Mouse (Mus musculus) adrenal gland, adult 2 months (tissue): ENCODE data around the gene Tmem203. TPM values are rescaled to one million over a fixed set of nuclear protein-coding genes. Genes with fewer than 3 reads are reported as not detected.

ENCODE experiments used
- DNase-seq: peaks from one replicate; pipeline ENCODE4 v3.0.0; 2021
- long read RNA-seq: library from polyadenylated mRNA; stranded (forward); transcript quantifications from one replicate; pipeline ENCODE4 v2.0.0, GENCODE M21; 2021
- polyA plus RNA-seq: library from polyadenylated mRNA; depleted of rRNA; stranded (reverse); fragments of >200 nt; gene quantifications from 2 replicates; pipeline ENCODE4 v1.2.3, GENCODE M21; 2012; rRNA removed
- total RNA-seq, 2 experiments: library from RNA; stranded (reverse); gene quantifications; 2 replicates each; pipeline ENCODE4 v1.2.3; 2021

Gene Tmem203
- total RNA-seq (10 to 100 TPM; 23.9 to 32.0 TPM), polyA plus RNA-seq (114 and 116 TPM in 2 replicates)
- long read RNA-seq, transcript Tmem203-201 (1 exons, 854 nt): major isoform, 30 of 30 reads
- long read RNA-seq, partial matches to known transcripts: 0 of 30 reads
- long read RNA-seq, other reads (novel, unspliced or antisense): 0 of 30 reads

GRCm38 (mm10) chr2:25255284-25255779 lies at the start of gene Tmem203:
Gene Tmem203, plus strand, starts transcription at chr2:25255439.
- peak; percentile 92 for DNase-seq

GRCm38 (mm10) chr2:25207593-25207992 lies 47.6 kb upstream of the Tmem203 start:
- DNase-seq: no peak

GRCm38 (mm10) chr2:25210686-25211085 lies 44.6 kb upstream of the Tmem203 start:
- no peak for DNase-seq

- DNase-seq: peak; percentile 95
Observed at GRCm38 (mm10) chr2:25211121-25211670, 44.0 kb upstream of the Tmem203 start, which contains the start of gene Nelfb. Gene Nelfb, minus strand, starts transcription at chr2:25211489.

GRCm38 (mm10) chr2:25213266-25213865 lies 41.9 kb upstream of the Tmem203 start:
- no peak for DNase-seq

GRCm38 (mm10) chr2:25214444-25214843 lies 40.8 kb upstream of the Tmem203 start, which contains the start of gene Stpg3:
Gene Stpg3, minus strand, starts transcription at chr2:25214637.
- DNase-seq: no peak

GRCm38 (mm10) chr2:25217666-25218065 lies 37.6 kb upstream of the Tmem203 start:
- no peak for DNase-seq

- DNase-seq: no peak
Observed at GRCm38 (mm10) chr2:25218445-25218844, 36.8 kb upstream of the Tmem203 start, which contains the start of gene Fam166a. Gene Fam166a, plus strand, starts transcription at chr2:25218745.

GRCm38 (mm10) chr2:25221331-25221772 lies 33.9 kb upstream of the Tmem203 start:
- DNase-seq: no peak

- peak; percentile 94 for DNase-seq
Observed at GRCm38 (mm10) chr2:25223681-25224491, 31.4 kb upstream of the Tmem203 start.

GRCm38 (mm10) chr2:25224492-25224765 lies 30.8 kb upstream of the Tmem203 start, which contains the start of gene Tubb4b:
Gene Tubb4b, minus strand, starts transcription at chr2:25224702.
- DNase-seq: no peak

- DNase-seq: peak; percentile 99
Observed at GRCm38 (mm10) chr2:25224766-25225752, 30.2 kb upstream of the Tmem203 start.

GRCm38 (mm10) chr2:25225811-25226379 lies 29.3 kb upstream of the Tmem203 start:
- DNase-seq: no peak

GRCm38 (mm10) chr2:25226864-25227263 lies 28.4 kb upstream of the Tmem203 start:
- no peak for DNase-seq

GRCm38 (mm10) chr2:25227406-25227805 lies 27.8 kb upstream of the Tmem203 start:
- DNase-seq: no peak

- peak; percentile 90 for DNase-seq
Observed at GRCm38 (mm10) chr2:25228431-25228889, 26.8 kb upstream of the Tmem203 start.

- DNase-seq: no peak
Observed at GRCm38 (mm10) chr2:25228995-25229530, 26.2 kb upstream of the Tmem203 start.

- no peak for DNase-seq
Observed at GRCm38 (mm10) chr2:25229582-25229981, 25.7 kb upstream of the Tmem203 start.

- no peak for DNase-seq
Observed at GRCm38 (mm10) chr2:25230581-25230980, 24.7 kb upstream of the Tmem203 start.

- DNase-seq: no peak
Observed at GRCm38 (mm10) chr2:25231038-25231437, 24.2 kb upstream of the Tmem203 start.
